Mouse (Mus musculus) lung, postnatal 25 days (tissue): ENCODE measurements around the gene Pdhx.

Source experiments
- DNase-seq: peaks from one replicate; pipeline ENCODE4 v3.0.0; 2022; ENCODE audit warnings: low spot score

The Pdhx gene

DNA sequence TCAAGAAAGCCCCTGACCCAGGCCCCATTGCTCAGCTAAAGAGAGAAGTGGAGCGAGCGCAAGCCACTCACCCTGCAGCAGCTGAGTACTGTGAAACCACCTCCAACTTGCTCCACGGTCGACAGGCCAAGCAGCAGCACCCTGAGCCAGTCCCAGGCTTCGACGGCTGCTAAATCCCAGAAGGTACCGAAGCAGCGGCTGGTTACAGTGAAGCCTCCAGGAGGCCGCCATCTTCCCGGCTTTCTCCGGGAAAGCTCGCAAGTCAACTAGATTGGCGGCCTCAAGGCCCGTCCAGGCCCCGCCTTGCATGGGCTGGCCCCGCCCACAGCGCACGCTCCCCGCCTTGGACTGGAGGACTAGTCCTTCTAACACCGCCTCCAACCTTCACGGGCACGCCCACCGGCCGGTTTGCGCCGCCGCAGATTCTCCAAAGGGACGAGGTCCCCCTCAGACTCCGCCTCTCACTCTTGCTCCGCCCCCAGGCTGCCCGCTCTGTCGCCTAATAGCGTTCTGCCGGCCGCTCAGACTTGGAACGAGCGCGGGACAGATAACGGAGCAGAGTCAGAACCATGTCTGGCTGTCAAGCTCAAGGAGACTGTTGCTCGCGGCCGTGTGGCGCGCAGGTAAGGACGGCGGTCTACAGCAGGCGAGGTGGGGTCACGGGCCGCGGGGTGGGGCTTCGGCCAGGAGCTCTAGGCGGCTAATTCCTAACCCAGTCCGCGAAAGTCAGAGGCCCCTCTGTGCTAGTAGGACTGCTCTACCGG, at the start of gene Pdhx, which contains the start of gene Apip:
TSS of gene Pdhx (minus strand) at position 295 of the 764 bp plus-strand sequence.
TSS of gene Apip (plus strand) at position 457 of the 764 bp plus-strand sequence.
- peak; percentile 100 for DNase-seq

DNA sequence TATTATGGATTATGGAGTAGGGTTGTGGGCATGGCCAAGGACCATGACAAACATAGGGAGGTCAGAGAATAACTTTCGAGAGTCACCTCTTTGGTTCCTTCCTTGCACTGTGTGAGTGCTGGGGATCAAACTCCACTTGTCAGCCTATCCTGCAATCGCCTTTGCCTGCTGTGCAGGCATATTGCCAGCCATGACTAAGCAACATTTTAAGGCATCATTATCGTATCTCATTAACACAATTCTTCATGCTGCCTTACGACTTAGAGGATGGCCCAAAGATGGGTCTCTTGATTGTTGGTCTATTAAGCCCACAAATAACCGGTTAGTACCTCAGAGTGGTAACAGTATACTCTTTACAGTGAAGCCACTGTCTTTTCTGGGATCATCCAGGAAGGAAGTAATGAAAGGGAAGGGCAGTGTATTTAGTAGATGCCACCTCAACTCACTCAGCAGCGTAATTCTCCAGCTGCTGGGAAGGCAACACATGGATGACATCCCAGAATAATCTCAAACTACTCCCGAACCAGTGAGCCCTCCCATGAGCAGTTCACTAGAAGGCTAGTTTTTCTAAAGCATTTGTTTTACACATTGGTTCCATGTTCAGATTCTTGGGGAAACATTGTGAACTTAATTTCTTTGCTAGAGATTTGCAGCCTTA, 46.0 kb upstream of the Pdhx start:
- DNase-seq: no peak

- DNase-seq: no peak
These were observed 45.2 kb upstream of the Pdhx start for GRCm38 (mm10) chr2:103118324-103119196.

DNA sequence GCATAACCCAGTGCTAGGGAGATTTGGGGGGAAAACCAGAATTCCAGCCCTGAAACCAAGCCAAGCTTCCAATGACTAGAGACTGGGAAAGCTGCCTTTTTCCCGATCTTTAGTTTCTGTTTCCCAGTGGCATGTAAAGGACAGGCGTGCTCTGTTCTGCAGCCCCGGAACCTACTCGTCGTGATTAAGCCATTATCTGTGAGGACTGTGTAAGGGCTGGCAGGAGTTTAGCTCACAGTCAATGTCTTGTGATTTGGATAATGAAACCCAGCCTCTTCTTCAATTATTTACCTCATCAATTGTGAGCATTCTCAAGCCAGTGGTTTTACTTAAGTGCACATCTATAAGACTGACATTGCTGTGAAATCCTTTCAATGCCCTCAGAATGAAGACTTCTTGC, 43.9 kb upstream of the Pdhx start:
- DNase-seq: no peak

GRCm38 (mm10) chr2:103111669-103112068, 38.4 kb upstream of the Pdhx start:
- DNase-seq: no peak

GRCm38 (mm10) chr2:103106172-103106571, 32.9 kb upstream of the Pdhx start:
- no peak for DNase-seq

DNA sequence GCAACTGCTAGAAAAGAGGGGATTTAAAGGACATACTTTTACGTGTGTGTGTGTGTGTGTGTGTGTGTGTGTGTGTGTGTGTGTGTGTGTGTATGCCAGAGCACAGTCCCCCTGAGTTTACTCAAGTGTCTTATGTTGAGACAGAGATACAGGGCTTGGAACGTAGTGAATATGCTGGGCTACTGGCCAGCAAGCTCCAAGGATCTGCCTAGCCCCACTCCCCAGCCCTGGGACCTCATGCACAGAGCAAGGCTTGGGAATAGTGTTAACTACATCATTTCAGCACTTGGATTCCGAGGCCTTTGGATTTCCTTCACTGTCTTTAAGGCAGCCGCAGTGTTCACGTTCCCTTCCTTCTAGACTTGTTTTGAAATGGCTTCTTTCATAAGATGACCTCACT, 29.3 kb upstream of the Pdhx start:
- no peak for DNase-seq

DNA sequence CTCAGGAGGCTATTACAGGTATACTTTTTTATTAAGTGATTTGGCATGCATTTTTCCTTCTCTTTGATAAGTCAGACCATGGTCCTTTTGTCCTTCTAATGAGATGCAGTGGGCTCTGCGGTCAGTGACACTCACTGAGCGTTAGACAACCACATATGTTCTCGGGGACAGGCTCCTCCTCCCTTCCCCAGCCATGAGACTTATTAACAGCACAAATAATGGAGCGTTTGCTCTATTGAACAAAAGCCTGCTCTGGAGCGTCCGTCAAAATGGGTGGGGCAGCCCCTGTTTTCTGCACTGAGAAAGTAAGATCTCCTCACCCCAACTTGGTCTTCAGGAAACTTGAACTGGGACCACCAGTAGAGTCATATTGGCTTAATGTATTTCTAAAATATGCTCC, 16.2 kb upstream of the Pdhx start:
- no peak for DNase-seq

GRCm38 (mm10) chr2:103088099-103088498, 14.8 kb upstream of the Pdhx start:
- no peak for DNase-seq

DNA sequence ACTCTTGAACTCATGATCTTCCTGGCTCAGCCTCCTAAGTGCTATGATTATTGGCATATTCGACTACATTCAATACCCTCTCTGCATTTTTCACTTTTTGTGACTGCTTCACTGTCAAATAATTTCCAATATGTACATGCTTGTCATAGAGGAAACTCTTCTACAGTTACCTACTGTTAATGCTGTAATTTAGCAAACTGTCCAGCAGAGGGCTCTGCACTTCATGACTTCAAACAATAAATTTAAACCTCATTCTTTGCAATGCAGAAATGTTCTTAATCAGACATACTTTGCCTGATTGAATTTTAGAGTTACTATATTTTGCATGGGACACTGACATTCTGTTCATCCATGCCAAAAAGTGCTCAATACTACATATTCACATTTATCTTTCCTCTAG, 13.1 kb upstream of the Pdhx start:
- DNase-seq: peak; percentile 42

- DNase-seq: no peak
These were observed 12.3 kb upstream of the Pdhx start for GRCm38 (mm10) chr2:103085633-103086032.

- DNase-seq: no peak
These were observed 11.1 kb upstream of the Pdhx start for GRCm38 (mm10) chr2:103084451-103084850.

GRCm38 (mm10) chr2:103082853-103083252, 9.5 kb upstream of the Pdhx start:
- DNase-seq: no peak

DNA sequence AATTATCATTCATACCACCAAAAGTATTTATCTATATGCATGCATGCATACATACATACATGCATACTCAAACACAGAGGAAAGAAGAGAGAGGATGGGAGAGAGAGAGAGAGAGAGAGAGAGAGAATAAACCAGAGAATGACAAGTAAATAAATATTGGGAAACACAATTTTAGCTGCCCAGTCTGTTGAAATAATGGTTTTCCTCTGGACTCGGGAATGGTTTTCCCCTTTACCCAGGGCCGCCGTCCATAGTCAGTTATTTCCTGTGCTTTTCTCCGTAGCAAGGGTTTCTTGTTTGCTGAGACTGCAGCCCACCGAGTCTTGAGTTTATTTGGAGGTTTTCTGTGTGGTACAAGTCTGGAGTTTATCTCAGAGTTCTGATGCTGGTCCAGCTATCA, 8.4 kb upstream of the Pdhx start:
- DNase-seq: no peak

DNA sequence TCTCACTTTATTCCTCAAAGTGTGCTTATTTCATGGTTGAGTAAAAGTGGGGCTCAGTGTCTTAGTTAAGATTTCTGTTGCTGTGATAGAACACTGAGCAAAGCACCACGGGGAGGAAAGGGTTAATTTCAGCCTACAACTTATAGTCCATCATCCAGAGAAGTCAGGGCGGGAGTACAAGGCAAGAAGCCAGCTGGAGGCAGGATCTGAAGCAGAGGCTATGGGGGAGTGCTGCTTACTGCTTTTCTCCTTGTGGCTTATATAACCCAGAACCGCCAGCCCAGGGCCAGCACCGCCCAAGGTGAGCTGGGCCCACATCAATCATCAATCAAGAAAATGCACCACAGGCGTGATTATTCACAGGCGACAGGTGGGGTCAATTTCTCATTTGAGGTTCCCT, 7.8 kb upstream of the Pdhx start:
- no peak for DNase-seq

GRCm38 (mm10) chr2:103070586-103070985, 2.7 kb downstream of the Pdhx start:
- DNase-seq: no peak

- DNase-seq: no peak
These were observed 3.4 kb downstream of the Pdhx start for GRCm38 (mm10) chr2:103069752-103070405.

DNA sequence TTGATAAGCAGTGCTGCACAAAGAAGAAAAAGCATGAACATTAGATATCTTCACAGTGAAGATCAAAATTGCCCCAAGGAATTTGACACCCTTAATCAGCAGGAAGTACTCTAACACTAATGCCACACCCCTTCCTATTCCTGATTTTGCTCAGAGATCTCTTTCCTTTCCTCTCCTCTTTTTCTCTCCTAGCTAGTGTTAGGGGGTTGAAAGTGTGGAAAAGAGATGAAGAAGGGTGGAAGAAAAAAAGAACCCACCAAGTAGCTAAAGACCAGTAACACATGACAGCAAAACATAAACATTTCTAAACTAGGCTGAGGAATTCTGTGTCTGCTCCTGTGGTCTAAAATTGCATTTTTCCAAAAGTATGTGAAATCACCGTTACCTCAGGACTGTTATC, 4.7 kb downstream of the Pdhx start:
- no peak for DNase-seq

DNA sequence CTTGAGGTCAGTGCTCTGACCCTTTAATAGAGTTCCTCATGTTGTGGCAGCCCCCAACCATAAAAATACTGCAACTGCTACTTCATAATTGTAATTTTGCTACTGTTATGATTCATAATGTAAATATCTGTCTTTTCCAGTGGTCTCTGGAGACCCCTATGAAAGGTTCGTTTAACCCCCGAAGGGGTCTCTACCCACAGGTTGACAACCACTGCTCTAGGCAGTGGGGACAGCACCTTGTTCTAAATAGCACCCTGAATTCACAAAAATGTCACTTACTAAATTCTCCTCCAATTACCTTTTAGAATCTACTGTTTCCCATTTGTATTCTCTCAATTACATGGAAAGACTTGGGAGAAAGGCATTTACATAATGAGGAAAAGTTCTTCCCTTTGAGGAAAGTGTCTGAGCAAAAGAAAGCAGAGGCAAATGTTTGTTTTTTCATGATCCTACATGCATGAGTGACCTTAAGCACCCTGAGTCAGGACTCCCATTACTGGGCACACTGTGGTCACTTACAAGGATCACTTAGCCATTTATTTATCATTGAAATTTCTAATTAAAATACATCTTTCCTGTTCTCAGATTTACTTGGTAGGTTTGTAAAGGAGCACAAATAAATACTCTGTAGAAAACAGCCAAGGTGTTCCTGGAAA, 5.6 kb downstream of the Pdhx start:
- DNase-seq: no peak

GRCm38 (mm10) chr2:103066683-103067551, 6.4 kb downstream of the Pdhx start:
- no peak for DNase-seq

DNA sequence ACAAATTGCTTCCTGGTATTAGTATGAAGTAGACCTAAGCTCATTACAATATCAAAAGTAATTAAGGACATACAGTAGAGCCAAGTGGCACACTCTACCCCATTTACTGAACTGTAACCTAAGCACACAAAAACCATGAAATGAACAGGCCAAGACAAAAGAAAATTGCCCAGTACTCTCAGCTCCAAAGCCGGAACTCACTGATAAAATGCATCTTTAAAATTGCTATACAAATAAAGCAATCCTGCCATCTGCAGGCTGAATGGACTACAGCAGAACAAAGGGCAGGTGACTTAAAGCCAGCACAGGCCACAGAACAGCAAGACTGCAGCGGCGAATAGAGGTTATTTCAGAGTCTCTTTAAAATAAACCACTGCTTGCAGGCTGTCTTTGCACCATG, 10.4 kb downstream of the Pdhx start:
- peak; percentile 51 for DNase-seq
